Mouse (Mus musculus) cortical plate, adult 2 months (tissue): Measurements from ENCODE around the gene Gm4707.
"Not testable (repeated sequence)": the region's sequence is repeated elsewhere in the genome, so short reads cannot be mapped to it uniquely, and the experiment has no call there.

Experiments
- CTCF ChIP-seq: fragments of 200-500 bp; IDR thresholded peaks from 2 replicates; pipeline ENCODE4 v1.5.1; 2011; ENCODE audit warnings: mild to moderate bottlenecking, control low read depth, low read length; ENCODE audit not compliant: insufficient read depth; ENCODE audit errors: extremely low read depth
- POLR2A ChIP-seq: fragments of 200-500 bp; IDR thresholded peaks from 2 replicates; pipeline ENCODE4 v1.6.1; 2011; ENCODE audit warnings: mild to moderate bottlenecking, low read length, control low read depth; ENCODE audit not compliant: insufficient read depth; ENCODE audit errors: extremely low read depth

DNA sequence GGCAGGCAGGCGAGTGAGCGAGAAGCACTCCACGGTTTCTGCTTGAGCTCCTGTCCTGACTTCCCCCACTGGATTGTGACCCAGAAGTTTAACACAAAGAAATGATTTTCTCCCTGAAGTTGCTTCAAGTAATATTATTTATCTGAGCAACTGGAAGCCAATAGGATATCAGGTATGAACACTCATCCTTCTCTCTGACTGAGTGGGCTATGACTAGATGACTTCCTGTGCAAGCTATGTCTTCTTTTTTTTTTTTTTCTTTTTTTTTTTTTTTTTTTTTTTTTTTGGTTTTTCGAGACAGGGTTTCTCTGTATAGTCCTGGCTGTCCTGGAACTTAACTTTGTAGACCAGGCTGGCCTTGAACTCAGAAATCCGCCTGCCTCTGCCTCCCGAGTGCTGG lies 2.4 kb downstream of the Gm4707 start:
- not testable (repeated sequence) for TF ChIP-seq POLR2A, CTCF
